Mouse (Mus musculus) CH12.LX (cell line): ENCODE results near the gene Wbp2. TPM values are rescaled to one million over a fixed set of nuclear protein-coding genes. Genes with fewer than 3 reads are reported as not detected.

Experiments
- DNase-seq: peaks from one replicate; pipeline ENCODE4 v3.0.0-alpha.2; 2013; ENCODE audit errors: extremely low read depth
- H3K27ac ChIP-seq: 2 replicates; pipeline ENCODE4 v1.5.1; 2012; ENCODE audit warnings: low read depth, mild to moderate bottlenecking, control low read depth, moderate library complexity; ENCODE audit not compliant: insufficient read depth
- H3K27me3 ChIP-seq: replicated peaks from 2 replicates; pipeline ENCODE3; 2012; ENCODE audit warnings: inconsistent platforms
- H3K36me3 ChIP-seq, 2 experiments: replicated peaks in 1 of 2; 2 replicates each; pipeline versions ENCODE3 to v1.6.1; 2012; ENCODE audit warnings: inconsistent platforms in 1 of 2, low read length in 1 of 2, mild to moderate bottlenecking in 1 of 2, mixed read lengths in 1 of 2, moderate library complexity in 1 of 2; ENCODE audit not compliant: control insufficient read depth in 1 of 2, insufficient read depth in 1 of 2
- H3K4me1 ChIP-seq, 2 experiments: 2 replicates each; pipeline ENCODE4 v1.6.1; 2012; ENCODE audit warnings: inconsistent platforms in 1 of 2, moderate library complexity in 1 of 2; ENCODE audit not compliant: insufficient read depth in 2 of 2, control insufficient read depth in 1 of 2
- H3K4me2 ChIP-seq: 2 replicates; pipeline ENCODE4 v1.6.1; 2012; ENCODE audit warnings: low read depth, mild to moderate bottlenecking, control low read depth; ENCODE audit not compliant: poor library complexity, insufficient read depth, severe bottlenecking
- H3K4me3 ChIP-seq, 3 experiments: fragments of 150-350 bp in 1 of 3; sonication (generic) in 1 of 3; replicated peaks in 1 of 3; 2 replicates each; pipeline versions ENCODE3 to v1.5.1; 2011 to 2012; ENCODE audit warnings: low read depth in 2 of 3, low read length in 2 of 3, mild to moderate bottlenecking in 2 of 3, moderate library complexity in 2 of 3, control low read depth in 1 of 3, improper control_type of control experiment in 1 of 3, inconsistent platforms in 1 of 3, mixed read lengths in 1 of 3; ENCODE audit not compliant: poor library complexity in 1 of 3
- H3K79me2 ChIP-seq: replicated peaks from 2 replicates; pipeline ENCODE4 v1.6.1; 2012; ENCODE audit warnings: mild to moderate bottlenecking, moderate library complexity; ENCODE audit not compliant: control insufficient read depth, poor library complexity, insufficient read depth, severe bottlenecking; ENCODE audit errors: extremely low read depth
- H3K9ac ChIP-seq: 2 replicates; pipeline ENCODE4 v1.6.1; 2012; ENCODE audit warnings: low read depth, mild to moderate bottlenecking, control low read depth, moderate library complexity; ENCODE audit not compliant: insufficient read depth
- H3K9me3 ChIP-seq: replicated peaks from 2 replicates; pipeline ENCODE3; 2012; ENCODE audit warnings: low read length, inconsistent platforms, mixed read lengths
- BHLHE40 ChIP-seq: IDR thresholded peaks from 2 replicates; pipeline ENCODE4 v1.6.1; 2011; ENCODE audit warnings: mild to moderate bottlenecking, low read depth, low read length, improper control_type of control experiment
- CHD1 ChIP-seq: IDR thresholded peaks from 2 replicates; pipeline ENCODE4 v1.6.1; 2012; ENCODE audit warnings: low read depth, low read length, improper control_type of control experiment, inconsistent platforms
- CTCF ChIP-seq, 2 experiments: IDR thresholded peaks in 1 of 2; conservative IDR thresholded peaks in 1 of 2; 2 replicates each; pipeline ENCODE4 v1.5.1; 2011 to 2012; ENCODE audit warnings: low read depth in 2 of 2, low read length in 2 of 2, improper control_type of control experiment in 1 of 2, inconsistent platforms in 1 of 2, mild to moderate bottlenecking in 1 of 2, moderate library complexity in 1 of 2
- E2F4 ChIP-seq: IDR thresholded peaks from 2 replicates; pipeline ENCODE4 v1.6.1; 2011; ENCODE audit warnings: low read depth, low read length, improper control_type of control experiment; ENCODE audit not compliant: insufficient replicate concordance
- ELF1 ChIP-seq: IDR thresholded peaks from 2 replicates; pipeline ENCODE4 v1.6.1; 2014; ENCODE audit warnings: low read depth, mild to moderate bottlenecking, inconsistent platforms, low read length, improper control_type of control experiment
- GABPA ChIP-seq: IDR thresholded peaks from 2 replicates; pipeline ENCODE4 v1.6.1; 2012; ENCODE audit warnings: low read depth, low read length, improper control_type of control experiment, inconsistent platforms; ENCODE audit not compliant: insufficient replicate concordance
- JUN ChIP-seq: IDR thresholded peaks from 2 replicates; pipeline ENCODE4 v1.6.1; 2011; ENCODE audit warnings: low read depth, mild to moderate bottlenecking, low read length, improper control_type of control experiment, moderate library complexity; ENCODE audit not compliant: insufficient read depth
- JUND ChIP-seq: conservative IDR thresholded peaks from 2 replicates; pipeline ENCODE4 v1.6.1; 2011; ENCODE audit warnings: low read depth, low read length, improper control_type of control experiment
- KAT2A ChIP-seq: IDR thresholded peaks from 2 replicates; pipeline ENCODE4 v1.6.1; 2012; ENCODE audit warnings: low read length, improper control_type of control experiment, inconsistent platforms; ENCODE audit not compliant: insufficient replicate concordance
- MAFK ChIP-seq: IDR thresholded peaks from 2 replicates; pipeline ENCODE4 v1.6.1; 2011; ENCODE audit warnings: low read length, improper control_type of control experiment; ENCODE audit not compliant: insufficient replicate concordance
- TBP ChIP-seq: conservative IDR thresholded peaks from 2 replicates; pipeline ENCODE4 v1.6.1; 2011; ENCODE audit warnings: low read depth, low read length, improper control_type of control experiment
- UBTF ChIP-seq: IDR thresholded peaks from 2 replicates; pipeline ENCODE4 v1.6.1; 2012; ENCODE audit warnings: low read depth, mild to moderate bottlenecking, inconsistent platforms, low read length, improper control_type of control experiment, moderate library complexity
- USF1 ChIP-seq: IDR thresholded peaks from 2 replicates; pipeline ENCODE4 v1.6.1; 2014; ENCODE audit warnings: low read depth, mild to moderate bottlenecking, inconsistent platforms, low read length, improper control_type of control experiment
- USF2 ChIP-seq: conservative IDR thresholded peaks from 2 replicates; pipeline ENCODE4 v1.6.1; 2011; ENCODE audit warnings: low read depth, low read length, improper control_type of control experiment
- ZKSCAN1 ChIP-seq: IDR thresholded peaks from 2 replicates; pipeline ENCODE4 v1.6.1; 2012; ENCODE audit warnings: low read depth, inconsistent platforms, low read length, improper control_type of control experiment, borderline replicate concordance
- ZMIZ1 ChIP-seq: IDR thresholded peaks from 2 replicates; pipeline ENCODE4 v1.6.1; 2012; ENCODE audit warnings: low read depth, mild to moderate bottlenecking, inconsistent platforms, low read length, improper control_type of control experiment
- ZNF384 ChIP-seq: IDR thresholded peaks from 2 replicates; pipeline ENCODE4 v1.6.1; 2012; ENCODE audit warnings: low read depth, low read length, improper control_type of control experiment, inconsistent platforms
- dilution Hi-C: fragments of 300-500 bp; cut with MboI; formaldehyde crosslinking; loops from 2 replicates; pipeline ENCODE4 v1.14.3; 2020; ENCODE audit warnings: low sequenced_read_pairs; ENCODE audit not compliant: extremely low pct_unique_long_range_greater_than_20kb, extremely low pct_ligation_motif_present
- in situ Hi-C: fragments of 300-500 bp; cut with MboI; formaldehyde crosslinking; loops from 3 replicates; pipeline ENCODE4 v1.14.3; 2019; ENCODE audit warnings: low sequenced_read_pairs, low pct_ligation_motif_present, low pct_unique_long_range_greater_than_20kb, mixed read lengths
- polyA plus RNA-seq: library from polyadenylated mRNA; unstranded; fragments of >175 nt; gene quantifications from 2 replicates; pipeline ENCODE4 v1.2.1, GENCODE M21; 2012; ENCODE audit warnings: low read depth; ENCODE audit not compliant: insufficient read length
- total RNA-seq, 2 experiments: library from RNA; depleted of rRNA; stranded (reverse); fragments of 300-350 nt in 1 of 2; fragments of >200 nt in 1 of 2; gene quantifications; 2 replicates each; pipeline ENCODE4 v1.2.3; 2012 to 2014

Gene Wbp2
- total and polyA plus RNA-seq, 3 experiments = 15.2 to 97.1 (median 30.7) TPM

DNA sequence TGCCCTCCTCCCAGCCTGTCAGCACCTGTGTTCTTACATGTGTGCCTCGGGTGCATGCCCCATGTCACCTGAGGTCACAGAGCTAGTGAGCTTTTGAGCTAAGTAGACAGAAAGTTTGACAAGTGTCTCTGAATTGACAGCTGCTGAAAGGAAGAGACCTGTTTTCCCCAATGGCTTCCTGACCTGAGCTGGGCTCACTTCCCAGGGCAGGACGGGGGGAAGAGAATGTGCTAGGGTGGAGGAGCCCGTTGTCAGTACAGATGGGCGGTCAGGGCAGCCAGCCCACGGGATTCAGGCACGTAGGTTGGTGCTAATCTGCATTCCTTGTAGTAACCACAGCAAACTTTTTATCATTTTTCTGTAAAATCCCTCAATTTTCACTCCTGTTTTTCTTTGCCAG is 46.2 kb downstream of the Wbp2 start:
- dilution Hi-C loops = no loop called here
- no peak overlapping the region for H3K9ac ChIP-seq
- H3K4me3 ChIP-seq = no peak overlapping the region
- H3K27me3 ChIP-seq = no peaks in the 10 kb centered on the region
- peaks cover 7% of the 10 kb centered on the region for H3K9me3 ChIP-seq
- no peak overlapping the region for H3K27ac ChIP-seq
- H3K79me2 ChIP-seq = peaks cover 52% of the 10 kb centered on the region
- TF ChIP-seq USF1 = no peak
- TF ChIP-seq E2F4 = no peak
- TF ChIP-seq CHD1 = no peak
- no peak for TF ChIP-seq ZMIZ1
- no peak for TF ChIP-seq MAFK
- TF ChIP-seq GABPA = no peak
- TF ChIP-seq, all 38 proteins: peak for 0
- DNase-seq = no peak
- no peak overlapping the region for H3K4me2 ChIP-seq
- H3K4me1 ChIP-seq = no peaks in the 10 kb centered on the region
- peaks cover 44 to 82% of the 10 kb centered on the region in 2 experiments for H3K36me3 ChIP-seq
- in situ Hi-C loops = no loop called here

DNA sequence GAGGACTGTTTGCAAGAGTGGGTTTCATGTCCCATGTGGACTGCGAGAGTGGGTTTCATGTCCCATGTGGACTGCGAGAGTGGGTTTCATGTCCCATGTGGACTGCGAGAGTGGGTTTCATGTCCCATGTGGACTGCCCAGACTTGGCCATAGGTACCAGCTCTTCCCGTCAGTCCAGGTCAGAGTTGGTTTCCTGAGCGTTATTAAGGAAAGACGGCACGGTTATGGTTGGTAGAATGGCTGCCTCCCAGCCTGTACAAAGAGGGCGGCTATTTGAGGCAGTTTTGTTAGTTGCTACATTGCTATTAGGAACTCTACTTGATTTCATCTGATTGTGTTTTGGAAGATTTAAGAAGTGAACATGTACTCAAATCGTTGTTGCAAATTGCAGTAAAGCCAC is 49.0 kb downstream of the Wbp2 start:
- peaks cover 7% of the 10 kb centered on the region for H3K9me3 ChIP-seq
- peaks cover 70% of the 10 kb centered on the region for H3K79me2 ChIP-seq
- no peak overlapping the region for H3K4me3 ChIP-seq
- dilution Hi-C loops = no loop called here
- H3K27me3 ChIP-seq = no peaks in the 10 kb centered on the region
- peaks cover 0 to 9% of the 10 kb centered on the region in 2 experiments; a peak in 2 of 4 replicates for H3K4me1 ChIP-seq
- no peak overlapping the region for H3K9ac ChIP-seq
- H3K4me2 ChIP-seq = no peak overlapping the region
- peaks cover 37 to 75% of the 10 kb centered on the region in 2 experiments for H3K36me3 ChIP-seq
- no peak for DNase-seq
- in situ Hi-C loops = no loop called here
- no peak overlapping the region for H3K27ac ChIP-seq
- TF ChIP-seq JUN (no peak), CHD1 (no peak), KAT2A (no peak), UBTF (no peak), TBP (no peak), USF1 (no peak), JUND (no peak), CTCF (conservative IDR thresholded peaks at IDR 0.05 in 1 of 2, IDR thresholded peaks at IDR 0.05 in 1 of 2; ENCODE audit: low read depth in 2 of 2, low read length in 2 of 2) (no peak), BHLHE40 (no peak), ZKSCAN1 (no peak), ELF1 (no peak), USF2 (no peak), ZNF384 (no peak)
